Mouse (Mus musculus) ES-Bruce4 (cell line): ENCODE results near the gene Gli2.

Source experiments
- CTCF ChIP-seq: IDR thresholded peaks from one replicate; pipeline ENCODE4 v1.8.1; 2011; ENCODE audit warnings: low read depth, low read length
- EP300 ChIP-seq: IDR thresholded peaks from 2 replicates; pipeline ENCODE4 v1.6.1; 2011; ENCODE audit warnings: low read depth, low read length; ENCODE audit not compliant: insufficient read depth
- POLR2A ChIP-seq: IDR thresholded peaks from one replicate; pipeline ENCODE4 v1.8.1; 2011; ENCODE audit warnings: low read length; ENCODE audit not compliant: insufficient read depth

- TF ChIP-seq CTCF = no peak
- no peak for TF ChIP-seq EP300
- no peak for TF ChIP-seq POLR2A
These were observed 85.4 kb downstream of the Gli2 start for GRCm38 (mm10) chr1:118967976-118968375.
